8 mouse cellular contexts compared by ENCODE assay signal in genomic region chr8:84901752-84902151, GRCm38 (mm10). TPM values are rescaled to one million over a fixed set of nuclear protein-coding genes. Genes with fewer than 3 reads are reported as not detected.
DNase-seq lines count a peak whose midpoint lies in the region; ATAC-seq and TF ChIP-seq lines count a peak whose summit lies in the region.

Gene Klf1 (plus strand): TSS chr8:84901928.

- no peak for TF ChIP-seq CTCF in bone marrow macrophage, adult 2 months (IDR thresholded peaks at IDR 0.05; ENCODE audit: low read depth, low read length)

- H3K4me1 ChIP-seq in heart, embryonic 14.5 days (ENCODE audit: control insufficient read depth in 2 of 2, insufficient read depth in 2 of 2, low read length in 2 of 2), result peaks cover 0 to 4% of the 10 kb centered on the region in 2 experiments; a peak in 1 of 4 replicates
- H3K4me1 ChIP-seq in bone marrow macrophage, adult 2 months (ENCODE audit: control insufficient read depth, insufficient read depth, low read length), result peaks cover 3% of the 10 kb centered on the region; the same call in 1 of the 2 replicates
- H3K4me1 ChIP-seq in hindbrain, embryonic 14.5 days (replicated peaks; ENCODE audit: control insufficient read depth, insufficient read depth, low read length), result peaks cover 10% of the 10 kb centered on the region
- peaks cover 11% of the 10 kb centered on the region; the same call in 1 of the 2 replicates for H3K4me1 ChIP-seq in midbrain, embryonic 14.5 days (ENCODE audit: control insufficient read depth, insufficient read depth, low read length)

- TF ChIP-seq POLR2A in bone marrow macrophage, adult 2 months (IDR thresholded peaks at IDR 0.05; ENCODE audit: borderline replicate concordance, low read depth, low read length), result no peak

- peak within 1 kb of the TSS; percentile 79 for H3K9ac ChIP-seq in heart, embryonic 14.5 days (ENCODE audit: low read length)
- peak within 1 kb of the TSS; percentile 60 for H3K9ac ChIP-seq in hindbrain, embryonic 14.5 days
- peak within 1 kb of the TSS; percentile 50 for H3K9ac ChIP-seq in midbrain, embryonic 14.5 days (replicated peaks; ENCODE audit: low read length)

- H3K9me3 ChIP-seq in heart, embryonic 14.5 days (ENCODE audit: control insufficient read depth, low read length), result no peaks in the 10 kb centered on the region
- no peaks in the 10 kb centered on the region for H3K9me3 ChIP-seq in hindbrain, embryonic 14.5 days (ENCODE audit: control insufficient read depth, low read length)
- H3K9me3 ChIP-seq in midbrain, embryonic 14.5 days (ENCODE audit: control insufficient read depth, low read length), result no peaks in the 10 kb centered on the region

- 44% methylated on average over 3 of the region's 3 CpGs for WGBS in heart, embryonic 14.5 days
- WGBS in hindbrain, embryonic 14.5 days, result 77% methylated on average over 3 of the region's 3 CpGs
- 78% methylated on average over 3 of the region's 3 CpGs for WGBS in midbrain, embryonic 14.5 days

- no peak; the same call in 1 of the 2 replicates for ATAC-seq in heart, embryonic 14.5 days (ENCODE audit: insufficient number of reproducible peaks, insufficient read depth, low FRiP score, low read depth)
- no peak for ATAC-seq in hindbrain, embryonic 14.5 days (ENCODE audit: low FRiP score)
- no peak for ATAC-seq in midbrain, embryonic 14.5 days (ENCODE audit: low FRiP score, low TSS enrichment)

- H3K4me2 ChIP-seq in heart, embryonic 14.5 days (ENCODE audit: low read length), result peak within 1 kb of the TSS; percentile 99
- peak within 1 kb of the TSS; percentile 90 for H3K4me2 ChIP-seq in hindbrain, embryonic 14.5 days (replicated peaks)
- peak within 1 kb of the TSS; percentile 90 for H3K4me2 ChIP-seq in midbrain, embryonic 14.5 days (ENCODE audit: low read length)

- peaks cover 13% of the 10 kb centered on the region for H3K27me3 ChIP-seq in heart, embryonic 14.5 days (ENCODE audit: control insufficient read depth, insufficient read depth, low read length)
- peaks cover 16% of the 10 kb centered on the region; the same call in 1 of the 2 replicates for H3K27me3 ChIP-seq in hindbrain, embryonic 14.5 days (ENCODE audit: control insufficient read depth, insufficient read depth, low read length)
- H3K27me3 ChIP-seq in midbrain, embryonic 14.5 days (ENCODE audit: control insufficient read depth, insufficient read depth, low read length), result peaks cover 14% of the 10 kb centered on the region; the same call in 1 of the 2 replicates

- DNase-seq in heart, postnatal 4 days, result no peak
- no peak for DNase-seq in hindbrain, embryonic 14.5 days (ENCODE audit: low spot score)
- DNase-seq in midbrain, embryonic 14.5 days, result no peak
- DNase-seq in cerebellum, adult 9-10 months, result no peak
- no peak for DNase-seq in cerebellum, adult 11-12 months
- no peak for DNase-seq in kidney, adult 11 months

- H3K4me3 ChIP-seq in heart, embryonic 14.5 days (ENCODE audit: control insufficient read depth in 1 of 2, insufficient read depth in 1 of 2, low read depth in 1 of 2, low read length in 2 of 2), result peak within 1 kb of the TSS; percentile 58 to 71
- H3K4me3 ChIP-seq in bone marrow macrophage, adult 2 months (ENCODE audit: insufficient read depth, low read length), result peak within 1 kb of the TSS; percentile 64
- H3K4me3 ChIP-seq in hindbrain, embryonic 14.5 days (replicated peaks; ENCODE audit: low read length), result peak within 1 kb of the TSS; percentile 41
- H3K4me3 ChIP-seq in midbrain, embryonic 14.5 days (replicated peaks; ENCODE audit: low read depth, low read length), result peak within 1 kb of the TSS; percentile 42

- no peak within 1 kb of the TSS for H3K27ac ChIP-seq in heart, embryonic 14.5 days (replicated peaks in 1 of 2; ENCODE audit: control insufficient read depth in 1 of 2, insufficient read depth in 1 of 2, low read depth in 2 of 2, low read length in 2 of 2)
- no peak within 1 kb of the TSS for H3K27ac ChIP-seq in bone marrow macrophage, adult 2 months (ENCODE audit: insufficient read depth, low read depth, low read length)
- H3K27ac ChIP-seq in hindbrain, embryonic 14.5 days, result no peak within 1 kb of the TSS
- no peak within 1 kb of the TSS for H3K27ac ChIP-seq in midbrain, embryonic 14.5 days (replicated peaks; ENCODE audit: low read depth, low read length)

- no peaks in the 10 kb centered on the region for H3K36me3 ChIP-seq in heart, embryonic 14.5 days (ENCODE audit: control insufficient read depth, insufficient read depth, low read length)
- H3K36me3 ChIP-seq in hindbrain, embryonic 14.5 days (replicated peaks; ENCODE audit: control insufficient read depth, insufficient read depth), result no peaks in the 10 kb centered on the region; the same call in 1 of the 2 replicates
- no peaks in the 10 kb centered on the region for H3K36me3 ChIP-seq in midbrain, embryonic 14.5 days (ENCODE audit: control insufficient read depth, insufficient read depth, low read length)

RNA-seq across cellular contexts. Expression of gene Klf1, which starts in this region (rescaled TPM):
- 1.8 and 2.5 TPM in 2 replicates for polyA plus RNA-seq in heart, embryonic 14.5 days (2014; fragmentation: Nextera tagmentation; extraction: Ambion mirVana)
- total RNA-seq in heart, postnatal 4 days (2021), result under 1 TPM in 1 of 2 experiments, not detected in 1; 0.23 TPM
- not detected in 2 replicates for polyA plus RNA-seq in bone marrow macrophage, adult 2 months (2012; ENCODE audit: insufficient read depth, insufficient read length, missing spikeins)
- 0.70 and 0.91 TPM in 2 replicates for polyA plus RNA-seq in hindbrain, embryonic 14.5 days (2014; fragmentation: Nextera tagmentation; extraction: Ambion mirVana)
- 0.19 and 0.63 TPM in 2 replicates for polyA plus RNA-seq in midbrain, embryonic 14.5 days (2014; fragmentation: Nextera tagmentation; extraction: Ambion mirVana)
